Mouse (Mus musculus) cerebellum, adult 8-10 months (tissue): ENCODE measurements around the gene Nr4a1.

Experiments
- DNase-seq: peaks from one replicate; pipeline ENCODE4 v3.0.0; 2022

The Nr4a1 gene

GRCm38 (mm10) chr15:101317814-101318500 lies 63.9 kb downstream of the Nr4a1 start:
- no peak for DNase-seq

GRCm38 (mm10) chr15:101318889-101319765 lies 65.1 kb downstream of the Nr4a1 start:
- DNase-seq = no peak

GRCm38 (mm10) chr15:101320010-101320617 lies 66.0 kb downstream of the Nr4a1 start:
- no peak for DNase-seq

GRCm38 (mm10) chr15:101320618-101321041 lies 66.6 kb downstream of the Nr4a1 start:
- DNase-seq = no peak

GRCm38 (mm10) chr15:101321126-101321525 lies 67.1 kb downstream of the Nr4a1 start:
- DNase-seq = no peak

- DNase-seq = no peak
These were observed 68.0 kb downstream of the Nr4a1 start for GRCm38 (mm10) chr15:101322106-101322505.

- DNase-seq = no peak
These were observed 68.6 kb downstream of the Nr4a1 start for GRCm38 (mm10) chr15:101322640-101323039.

GRCm38 (mm10) chr15:101323511-101323910 lies 69.4 kb downstream of the Nr4a1 start:
- DNase-seq = no peak
